Mouse (Mus musculus): Measurements from ENCODE around the gene Bnip2.
"Not testable (repeated sequence)": the region's sequence is repeated elsewhere in the genome, so short reads cannot be mapped to it uniquely, and the experiment has no call there.

Bnip2 gene

DNA sequence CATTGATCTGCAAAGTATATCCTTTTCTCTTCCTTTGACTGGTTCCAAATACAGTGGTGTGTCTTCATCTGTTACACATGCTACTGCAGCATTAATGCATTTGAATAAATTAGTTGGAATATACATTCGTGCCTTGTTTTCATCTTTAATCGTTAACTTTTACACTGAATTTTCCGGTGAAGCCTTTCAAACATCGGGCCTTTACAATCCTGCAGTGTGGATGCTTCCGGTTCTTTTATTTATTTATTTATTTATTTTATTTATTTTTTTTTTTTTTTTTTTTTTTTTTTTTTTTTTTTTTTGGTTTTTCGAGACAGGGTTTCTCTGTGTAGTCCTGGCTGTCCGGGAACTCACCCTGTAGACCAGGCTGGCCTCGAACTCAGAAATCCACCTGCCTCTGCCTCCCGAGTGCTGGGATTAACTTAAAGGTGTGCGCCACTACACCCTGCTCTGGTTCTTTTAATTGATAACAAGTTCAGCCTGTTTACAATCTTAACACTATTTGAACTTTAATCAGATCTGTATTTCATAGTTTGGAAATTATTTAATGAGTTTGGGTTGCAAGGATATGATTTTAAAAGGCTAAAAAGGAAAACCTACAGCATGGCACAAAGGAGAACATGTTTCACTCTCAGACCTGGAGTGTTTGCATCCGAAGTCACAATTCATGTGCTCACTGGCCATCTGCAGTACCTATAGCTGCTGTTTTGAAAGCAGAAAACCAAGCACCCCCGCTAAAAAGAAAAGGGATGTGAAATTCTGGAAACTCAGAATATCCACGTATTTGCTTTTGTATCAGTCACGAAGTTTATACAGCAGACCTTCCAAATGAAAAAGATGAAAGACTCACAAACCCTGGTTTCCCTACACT is 22.5 kb downstream of the Bnip2 start:
- DNase-seq (ENCODE audit: low spot score) = no peak

DNA sequence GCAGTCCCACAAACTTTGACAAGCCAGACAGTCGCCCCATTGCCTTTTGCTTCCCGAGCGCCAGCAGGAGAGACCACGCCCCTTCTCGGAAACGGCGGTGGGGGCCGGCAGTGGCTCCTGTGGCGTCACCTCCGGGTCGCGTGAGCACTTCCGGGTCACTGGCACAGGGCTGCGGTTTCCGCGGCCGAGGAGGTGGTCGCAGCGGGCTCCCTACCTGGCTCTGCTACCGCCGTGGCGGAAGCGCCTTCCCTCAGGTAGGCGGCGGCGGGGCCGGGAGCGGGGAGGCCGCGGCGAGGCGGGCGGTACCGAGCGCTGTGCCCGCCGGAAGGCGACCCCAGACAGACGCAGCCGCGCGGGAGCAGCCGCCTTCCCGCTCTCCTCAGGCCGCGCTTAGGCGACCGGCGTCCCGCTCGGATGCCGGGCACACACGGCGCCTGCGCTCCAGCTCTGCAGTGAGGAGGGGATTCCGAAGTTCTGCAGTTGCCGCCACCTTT is 23.2 kb downstream of the Bnip2 start, which contains the start of gene Gtf2a2:
Gene Gtf2a2, plus strand, starts transcription at position 143 of the 494 bp plus-strand sequence.
- peak; percentile 86 for DNase-seq (ENCODE audit: low spot score)

DNA sequence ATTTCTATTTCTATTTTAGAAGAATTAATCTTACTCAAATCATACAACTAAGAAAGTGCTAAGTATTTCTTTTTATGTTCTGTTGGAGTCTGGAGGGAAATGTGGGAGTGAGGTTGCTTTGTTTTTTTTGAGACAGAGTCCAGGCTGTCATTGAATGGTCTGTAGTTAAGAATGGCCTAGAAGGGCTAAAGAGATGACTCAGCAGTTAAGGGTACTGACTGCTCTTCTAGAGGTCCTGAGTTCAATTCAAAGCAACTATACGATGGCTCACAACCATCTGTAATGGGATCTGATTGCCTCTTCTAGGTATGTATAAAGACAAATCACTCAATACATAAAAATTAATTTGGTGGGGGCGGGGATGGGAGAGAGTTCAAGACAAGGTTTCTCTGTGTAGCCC is 26.4 kb downstream of the Bnip2 start:
- no peak for DNase-seq (ENCODE audit: low spot score)

DNA sequence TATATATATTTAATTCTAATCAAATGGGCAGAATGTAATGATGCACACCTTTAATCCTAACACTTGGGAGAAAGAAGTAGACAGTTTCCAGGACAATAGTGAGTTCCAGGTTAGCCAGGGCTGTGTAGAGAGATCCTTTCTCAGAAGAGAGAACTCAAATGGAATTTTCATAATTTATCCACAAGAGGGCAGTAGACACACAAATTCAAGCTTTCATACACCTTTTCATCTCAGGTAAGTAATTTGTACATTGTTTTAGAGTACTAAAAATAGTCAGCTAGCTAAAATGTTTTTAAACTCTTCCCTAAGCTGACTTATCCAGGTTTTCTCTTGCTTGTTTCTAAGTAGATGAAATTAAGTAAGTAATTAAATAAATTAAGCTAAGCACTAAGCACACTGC is 29.6 kb downstream of the Bnip2 start:
- no peak for DNase-seq (ENCODE audit: low spot score)

DNA sequence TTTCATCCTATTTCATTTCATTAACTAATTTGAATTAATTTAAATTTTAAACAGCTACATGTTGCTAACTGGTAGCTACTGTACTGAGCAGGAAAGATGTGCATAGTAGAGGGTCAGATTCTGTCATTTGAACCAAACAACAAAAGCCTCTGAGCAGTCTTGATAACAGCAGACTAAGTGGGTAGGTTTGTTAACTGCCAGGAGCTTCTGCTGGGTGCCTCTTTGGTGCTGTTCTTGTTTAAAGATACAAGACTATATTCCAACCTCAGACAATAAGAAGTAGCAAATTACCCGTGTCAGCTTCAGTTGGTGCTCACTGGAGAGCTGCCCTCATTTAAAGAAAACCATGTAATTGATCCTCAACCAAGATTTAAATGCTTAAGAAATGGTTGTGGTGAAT is 32.3 kb downstream of the Bnip2 start:
- DNase-seq (ENCODE audit: low spot score) = no peak

DNA sequence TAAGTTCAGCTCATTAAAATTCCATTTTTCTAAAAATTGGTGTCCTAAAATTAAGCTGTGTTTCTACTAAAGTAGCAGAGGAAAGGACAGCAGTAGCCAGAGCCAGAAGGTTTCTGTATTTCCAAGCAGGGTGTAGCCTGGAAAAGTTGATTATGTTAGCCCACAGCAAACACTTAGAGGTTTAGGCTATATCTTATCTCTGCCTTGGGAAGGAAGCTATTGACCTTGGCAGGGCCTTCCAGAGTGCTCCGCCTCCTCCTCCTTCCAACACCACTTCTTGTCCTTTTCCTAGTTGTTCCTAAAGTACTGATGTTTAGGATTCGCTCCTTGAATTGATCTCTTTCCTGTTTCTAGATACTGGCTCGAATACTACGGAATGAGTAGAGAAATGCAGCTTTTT is 32.8 kb downstream of the Bnip2 start:
- DNase-seq (ENCODE audit: low spot score) = no peak

DNA sequence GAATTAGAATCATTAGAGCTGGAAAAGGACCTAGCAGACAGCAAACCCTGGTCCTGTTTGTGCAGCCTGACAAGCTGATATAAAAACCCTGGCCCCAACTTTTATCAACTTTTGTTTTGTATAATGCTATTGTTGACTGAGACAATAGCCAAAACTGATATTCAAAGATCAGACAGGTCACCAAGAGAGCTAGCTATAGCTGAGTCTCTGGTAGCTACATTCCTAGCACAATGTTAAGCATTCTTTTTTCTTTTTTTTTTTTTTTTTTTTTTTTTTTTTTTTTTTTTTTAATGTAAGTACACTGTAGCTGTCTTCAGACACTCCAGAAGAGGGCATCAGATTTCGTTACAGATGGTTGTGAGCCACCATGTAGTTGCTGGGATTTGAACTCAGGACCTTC is 34.3 kb downstream of the Bnip2 start:
- DNase-seq (ENCODE audit: low spot score) = not testable (repeated sequence)

DNA sequence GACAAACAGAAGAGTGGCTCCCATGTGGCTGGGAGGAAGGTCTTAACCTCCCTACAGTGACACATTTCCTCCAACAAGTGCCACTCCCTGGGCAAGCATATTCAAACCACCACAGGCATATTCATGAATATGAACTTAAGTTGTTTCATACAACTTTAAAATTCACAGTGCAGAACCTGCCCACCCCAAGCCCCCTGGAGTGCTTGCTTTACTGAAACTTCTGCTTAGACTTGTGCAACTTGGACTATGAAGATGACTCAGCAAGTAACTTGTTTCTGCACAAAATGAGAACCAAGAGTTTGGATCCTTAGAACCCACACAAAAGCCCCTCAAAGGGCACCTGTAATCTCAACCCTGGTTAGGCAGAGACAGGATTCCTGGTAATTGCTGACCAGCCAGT is 35.4 kb downstream of the Bnip2 start:
- DNase-seq (ENCODE audit: low spot score) = no peak

DNA sequence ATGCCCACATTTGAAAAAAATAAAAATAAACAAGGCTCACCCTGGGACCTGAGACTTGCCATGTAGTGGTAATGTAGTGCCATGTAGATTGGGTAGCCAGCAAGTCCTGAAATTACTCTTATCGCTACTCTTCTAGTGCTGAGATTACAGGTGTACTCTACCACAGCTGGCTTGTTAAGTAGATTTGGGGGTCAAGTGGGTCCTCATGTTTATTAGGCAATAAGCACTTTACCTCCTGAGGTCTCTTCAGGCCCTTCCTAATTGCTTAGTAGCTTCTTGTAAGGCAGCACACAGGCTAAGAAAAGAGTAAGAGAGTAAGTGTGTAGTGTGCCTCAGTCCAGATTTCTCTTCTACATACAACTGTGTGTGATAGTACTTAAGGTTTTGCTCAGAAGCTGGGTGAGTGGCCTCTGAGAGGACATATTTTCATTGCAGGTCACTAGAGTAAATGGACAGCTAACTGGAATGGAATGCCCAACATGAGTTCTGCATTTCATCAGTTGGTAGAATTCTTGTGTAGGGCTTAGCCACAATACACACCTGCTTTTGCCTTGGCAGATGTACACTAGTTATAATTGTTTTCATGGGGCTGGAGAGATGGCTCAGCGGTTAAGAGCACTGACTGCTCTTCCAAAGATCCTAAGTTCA is 36.2 kb downstream of the Bnip2 start:
- no peak for DNase-seq (ENCODE audit: low spot score)

DNA sequence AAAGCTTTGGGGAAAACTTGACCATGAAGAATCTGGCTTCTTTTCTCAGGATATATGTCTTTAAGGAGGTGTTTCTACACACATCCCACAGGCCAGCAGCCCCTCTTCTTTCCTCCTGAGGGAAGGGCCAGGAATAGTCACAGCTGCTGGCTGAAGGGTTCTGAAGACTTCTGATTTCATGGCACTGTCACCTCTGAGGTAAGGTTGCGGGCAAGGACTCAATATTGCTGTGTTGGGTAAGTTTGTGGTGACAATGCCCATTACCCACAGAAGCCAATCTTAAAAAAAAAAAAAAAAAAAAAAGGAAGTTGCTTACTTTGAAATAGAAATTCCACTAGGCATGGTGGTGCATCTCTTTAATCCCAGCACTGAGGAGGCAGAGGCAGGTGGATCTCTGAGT is 42.9 kb downstream of the Bnip2 start:
- DNase-seq (ENCODE audit: low spot score) = no peak

DNA sequence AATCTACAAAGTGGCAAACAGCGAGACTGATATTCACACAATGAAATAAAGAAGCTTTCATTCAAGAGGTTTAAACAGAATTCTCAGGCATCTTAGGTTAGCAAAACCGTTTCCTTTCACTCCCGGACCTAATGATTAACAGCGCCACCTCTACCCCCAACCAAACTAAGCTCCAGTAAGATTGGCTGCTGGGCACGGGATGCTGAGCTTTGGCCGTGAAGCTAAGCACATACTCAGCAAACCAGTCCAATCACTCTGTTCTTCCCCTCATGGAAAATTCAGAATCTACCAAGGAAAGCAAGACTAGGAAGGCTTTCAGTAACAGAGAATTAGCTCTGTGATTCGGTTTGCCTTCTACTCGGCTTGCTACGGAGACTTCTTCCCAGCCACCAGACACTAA is 43.8 kb downstream of the Bnip2 start:
- DNase-seq (ENCODE audit: low spot score) = no peak

DNA sequence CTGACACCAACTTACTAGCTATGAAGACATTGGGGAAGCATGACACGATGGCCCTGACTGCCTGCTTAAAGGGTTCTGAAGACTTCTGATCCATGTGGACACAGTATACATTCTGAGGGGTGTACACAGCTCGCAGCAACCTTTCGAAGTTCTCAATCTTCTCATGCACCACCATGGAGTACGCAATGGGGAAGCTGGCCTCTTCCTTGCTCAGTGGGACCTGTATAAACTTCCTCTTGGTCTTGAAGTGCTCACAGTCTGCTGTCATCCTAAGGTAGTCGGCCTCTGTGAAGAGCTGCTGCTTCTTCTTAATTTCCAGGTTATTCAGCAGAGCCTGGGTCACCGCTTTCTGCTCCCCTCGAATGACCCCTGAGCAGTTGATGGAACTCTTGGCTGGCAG is 45.4 kb downstream of the Bnip2 start:
- DNase-seq (ENCODE audit: low spot score) = no peak

DNA sequence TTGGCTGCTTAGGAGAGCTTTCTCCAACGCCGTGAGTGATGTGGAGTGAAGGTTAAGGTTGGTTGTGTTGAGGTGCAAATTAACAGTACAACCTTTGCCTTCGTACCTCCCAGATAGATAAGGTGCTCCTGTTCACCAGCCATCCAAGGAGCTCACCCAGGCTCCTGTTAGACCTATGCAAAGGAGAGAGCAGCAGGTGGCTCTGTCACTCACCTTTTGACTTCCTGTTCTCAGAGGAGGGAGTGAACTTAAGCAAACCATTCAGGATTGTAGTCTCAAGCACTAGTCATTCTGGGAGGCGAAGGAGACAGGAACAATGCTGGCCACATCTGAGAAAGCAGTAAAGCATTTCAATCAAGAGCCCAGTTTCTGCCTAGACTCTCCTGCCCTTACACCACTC is 47.4 kb downstream of the Bnip2 start:
- no peak for DNase-seq (ENCODE audit: low spot score)

DNA sequence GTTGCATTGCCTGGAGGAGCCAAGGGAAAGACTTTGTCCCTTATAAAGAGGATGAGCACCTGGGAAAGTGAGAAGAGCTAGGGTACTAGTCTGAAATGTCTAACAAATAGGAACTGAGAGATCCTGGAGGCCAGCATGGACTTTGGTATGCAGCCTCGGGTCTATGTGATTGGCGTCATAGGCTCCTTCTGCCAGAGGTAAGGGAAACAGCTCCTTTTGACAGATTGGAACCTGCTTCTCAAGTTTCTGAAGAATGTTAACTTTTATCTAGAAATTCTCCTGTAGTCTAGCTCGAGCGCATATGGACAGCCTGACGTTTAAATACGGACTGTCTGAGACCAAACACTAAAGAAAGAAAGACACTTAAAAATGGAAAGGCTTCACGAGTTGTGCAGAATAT is 48.7 kb downstream of the Bnip2 start, which contains the start of gene Gcnt3:
Gene Gcnt3, minus strand, starts transcription at position 101 of the 400 bp plus-strand sequence.
- DNase-seq (ENCODE audit: low spot score) = no peak

DNA sequence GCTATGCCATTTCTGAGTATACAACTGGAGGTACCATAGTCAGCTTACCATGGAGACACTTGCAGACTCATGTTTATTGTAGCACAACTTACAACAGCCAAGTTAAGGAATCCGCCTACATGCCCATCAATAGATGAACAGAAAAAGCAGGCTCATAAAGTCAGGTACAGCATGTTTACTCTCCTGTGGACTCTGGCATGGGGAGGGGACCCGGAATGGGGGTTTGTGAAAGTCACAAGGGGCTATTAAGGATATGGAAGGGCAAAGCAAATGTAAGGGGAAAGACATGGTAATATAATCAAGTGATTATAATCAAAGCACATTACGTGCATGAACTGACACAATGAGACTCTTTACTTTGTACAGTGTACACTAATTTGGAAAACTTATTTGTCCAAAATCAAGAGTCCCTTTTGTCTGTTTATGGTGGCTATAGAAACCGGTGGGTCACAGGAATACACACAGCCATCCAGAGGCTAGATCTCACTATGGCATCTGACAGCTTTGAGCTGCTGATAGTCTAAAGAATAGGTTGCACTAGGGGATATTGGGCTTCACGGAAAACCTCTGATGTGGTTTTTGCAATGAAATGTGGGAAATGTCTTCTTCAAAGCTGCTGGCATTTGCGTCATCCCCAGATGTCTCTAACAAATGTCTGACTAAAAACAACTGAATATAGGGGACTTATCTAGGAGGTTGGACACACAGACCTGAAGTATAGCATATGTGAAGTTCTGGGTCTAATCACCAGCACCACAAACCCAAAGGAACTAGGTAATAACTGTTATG is 50.5 kb downstream of the Bnip2 start:
- DNase-seq (ENCODE audit: low spot score) = no peak

DNA sequence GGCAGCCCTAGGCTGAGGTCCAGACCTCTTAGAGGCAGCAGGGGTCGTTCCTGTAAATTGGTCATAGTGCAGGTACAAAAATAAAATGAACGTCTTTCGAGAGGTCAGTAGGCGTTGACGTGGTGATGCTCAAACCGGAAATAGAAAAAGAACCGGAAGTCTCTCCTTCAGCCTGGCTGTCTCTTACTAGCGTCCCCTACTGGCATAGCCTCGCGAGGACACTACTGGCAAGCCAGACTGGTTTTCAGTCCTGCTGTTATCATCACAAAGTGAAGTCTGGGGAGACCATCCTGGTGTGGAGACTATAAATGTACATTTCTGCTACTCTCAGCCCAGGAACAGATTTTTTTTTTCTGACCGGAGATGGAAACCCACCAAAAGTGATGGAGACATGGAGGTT is 51.3 kb downstream of the Bnip2 start:
- no peak for DNase-seq (ENCODE audit: low spot score)

DNA sequence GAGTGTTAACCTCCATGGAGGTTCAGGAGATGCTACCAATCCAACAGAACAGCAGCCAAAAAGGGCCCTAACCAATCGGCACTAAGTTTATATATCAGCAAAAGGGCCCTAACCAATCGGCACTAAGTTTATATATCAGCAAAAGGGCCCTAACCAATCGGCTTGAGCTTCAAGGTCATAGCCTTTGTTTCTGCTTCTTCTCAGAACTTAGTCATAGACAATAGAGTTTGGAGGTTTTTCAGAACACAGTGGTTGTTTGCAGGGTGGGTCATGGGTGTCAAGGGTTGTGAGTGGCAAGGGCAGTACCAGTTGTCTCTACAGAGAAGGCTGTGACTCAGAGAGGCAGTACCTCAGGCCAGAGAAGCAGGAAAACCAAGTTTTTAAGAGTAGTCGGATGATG is 52.9 kb downstream of the Bnip2 start:
- no peak for DNase-seq (ENCODE audit: low spot score)

DNA sequence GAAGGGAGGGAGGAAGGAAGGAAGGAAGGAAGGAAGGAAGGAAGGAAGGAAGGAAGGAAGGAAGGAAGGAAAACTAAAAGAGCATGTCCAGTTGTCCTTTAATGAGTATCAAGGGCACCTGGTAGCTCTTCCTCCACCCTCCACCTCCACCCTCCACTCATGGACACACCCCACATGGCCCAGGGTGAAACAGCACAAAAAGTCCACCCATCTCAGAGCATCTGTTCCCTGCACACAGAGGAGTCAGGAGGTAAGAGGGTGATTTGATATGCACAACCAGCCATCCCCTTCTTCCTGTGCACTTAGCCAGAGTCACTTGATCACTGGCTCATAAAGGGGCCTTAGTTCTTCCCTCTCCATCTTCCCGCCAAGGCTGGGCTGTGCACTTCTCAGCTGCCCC is 53.7 kb downstream of the Bnip2 start:
- DNase-seq (ENCODE audit: low spot score) = no peak

DNA sequence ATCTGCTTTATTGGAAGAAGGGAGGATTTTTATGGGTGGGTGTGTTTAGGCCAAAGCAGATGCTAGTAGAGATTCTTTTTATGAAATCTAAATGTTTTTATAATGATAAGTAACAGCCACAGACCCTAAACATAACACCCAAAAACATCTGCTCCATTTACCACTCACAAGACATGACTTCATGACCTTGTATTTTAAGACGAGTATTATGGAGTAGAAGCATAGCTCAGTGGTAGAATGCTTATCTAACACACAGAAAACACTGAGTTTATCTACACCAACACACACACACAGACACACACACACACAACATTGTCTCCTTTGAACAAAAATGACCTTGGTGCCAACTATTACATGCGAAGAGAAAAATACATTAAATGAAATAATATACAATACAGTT is 55.6 kb downstream of the Bnip2 start:
- no peak for DNase-seq (ENCODE audit: low spot score)

DNA sequence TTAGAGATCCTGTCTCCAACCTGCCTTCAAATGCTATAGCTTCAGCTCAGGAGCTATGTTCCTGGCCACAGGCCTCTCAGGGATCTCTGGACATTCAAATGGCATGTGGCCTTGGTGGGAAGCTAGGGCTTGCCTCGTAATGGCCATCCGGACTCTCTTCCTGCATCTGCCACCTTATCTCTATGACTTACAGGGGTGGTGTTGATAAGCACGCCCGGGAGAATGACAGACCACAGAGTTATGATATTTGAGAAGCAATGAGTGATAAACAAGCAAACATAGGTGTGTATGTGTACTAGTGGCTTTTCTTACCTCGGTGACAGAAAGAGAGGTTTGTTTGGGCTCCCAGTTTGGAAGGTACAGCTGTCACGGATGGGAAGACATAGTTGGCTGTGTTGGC is 57.0 kb downstream of the Bnip2 start:
- DNase-seq (ENCODE audit: low spot score) = no peak

DNA sequence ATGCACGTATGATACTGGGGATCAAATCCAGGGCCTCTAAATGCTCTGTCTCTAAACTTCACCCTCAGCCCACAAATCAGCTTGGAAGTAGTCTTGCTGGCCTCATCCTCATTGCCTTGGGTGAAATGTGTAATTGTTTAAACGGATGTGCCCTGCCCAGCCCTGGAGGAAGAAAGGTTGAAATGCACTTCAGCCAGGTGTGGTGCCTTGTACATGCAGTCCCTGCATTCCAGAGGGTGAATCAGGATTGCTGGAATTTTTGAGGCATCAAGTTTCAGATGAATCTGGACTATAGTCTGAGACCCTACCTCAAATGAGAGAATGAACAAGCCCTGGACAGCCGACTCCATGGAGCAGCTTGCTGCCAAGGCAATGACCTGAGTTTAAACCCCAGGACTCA is 58.6 kb downstream of the Bnip2 start:
- DNase-seq (ENCODE audit: low spot score) = no peak

DNA sequence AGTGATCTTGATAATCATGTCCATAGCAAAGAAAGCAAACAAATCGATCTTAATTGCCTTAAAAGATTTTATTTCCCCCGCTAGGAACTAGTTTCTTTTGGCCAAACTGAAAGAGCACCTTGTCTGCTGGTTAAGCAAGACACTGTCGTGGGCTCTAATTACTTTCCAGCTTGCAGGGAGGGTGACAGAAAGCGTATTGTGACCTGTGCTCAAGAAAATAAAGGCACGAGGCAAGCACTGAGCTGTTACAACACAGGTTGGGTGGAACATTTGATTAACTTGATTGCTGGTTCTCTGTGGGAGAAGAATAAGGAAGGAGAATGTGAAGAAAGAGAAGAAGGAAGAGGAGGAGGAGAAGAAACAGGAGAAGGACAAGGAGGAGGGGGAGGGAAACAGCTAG is 59.0 kb downstream of the Bnip2 start:
- DNase-seq (ENCODE audit: low spot score) = no peak

All from spleen, adult 12 weeks (tissue).